Mouse (Mus musculus) cerebellum, adult 8-10 months (tissue): ENCODE results near the gene Fkbp7.
"Not testable (repeated sequence)": the region's sequence is repeated elsewhere in the genome, so short reads cannot be mapped to it uniquely, and the experiment has no call there.

Experiments
- DNase-seq: peaks from one replicate; pipeline ENCODE4 v3.0.0; 2022

The Fkbp7 gene

DNA sequence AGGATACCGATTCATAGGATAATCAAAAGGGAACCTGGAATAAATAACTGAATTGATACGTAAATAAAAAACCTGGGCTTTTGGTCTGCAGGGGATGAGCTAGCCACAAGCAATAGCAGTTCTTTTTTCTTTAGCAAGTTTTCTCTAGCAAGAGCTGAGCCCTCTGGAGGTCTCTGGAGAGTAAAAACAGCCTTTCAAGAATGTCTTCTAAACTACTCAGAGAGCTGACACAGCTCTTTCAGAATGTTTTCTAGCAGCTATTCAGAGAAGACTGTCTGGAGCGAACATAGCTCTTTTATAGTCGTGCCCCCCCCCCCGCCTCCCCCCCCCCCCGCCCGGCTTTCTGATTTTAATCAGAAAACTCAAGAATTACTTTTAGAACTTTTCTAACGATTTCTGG lies 13.5 kb downstream of the Fkbp7 start:
- DNase-seq, result no peak

DNA sequence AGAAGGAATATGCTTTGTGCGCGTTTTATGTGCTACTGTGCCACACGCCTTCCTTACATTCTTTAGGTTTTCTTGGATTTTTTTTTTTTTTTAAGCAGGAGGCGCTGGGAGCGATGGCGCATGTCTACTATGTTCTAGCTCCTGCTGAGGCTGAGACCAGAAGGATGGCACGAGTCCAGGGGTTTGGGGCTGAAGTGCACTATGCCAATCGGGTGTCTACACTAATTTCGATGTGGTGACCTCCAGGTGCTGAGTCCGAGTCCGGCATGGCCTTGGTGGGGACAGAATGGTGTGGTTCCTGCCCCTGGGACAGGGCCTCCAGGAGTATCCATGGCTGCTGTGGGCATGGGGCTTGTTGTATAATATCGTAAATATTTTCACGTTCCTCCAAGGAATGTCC lies 14.4 kb downstream of the Fkbp7 start:
- DNase-seq, result no peak

DNA sequence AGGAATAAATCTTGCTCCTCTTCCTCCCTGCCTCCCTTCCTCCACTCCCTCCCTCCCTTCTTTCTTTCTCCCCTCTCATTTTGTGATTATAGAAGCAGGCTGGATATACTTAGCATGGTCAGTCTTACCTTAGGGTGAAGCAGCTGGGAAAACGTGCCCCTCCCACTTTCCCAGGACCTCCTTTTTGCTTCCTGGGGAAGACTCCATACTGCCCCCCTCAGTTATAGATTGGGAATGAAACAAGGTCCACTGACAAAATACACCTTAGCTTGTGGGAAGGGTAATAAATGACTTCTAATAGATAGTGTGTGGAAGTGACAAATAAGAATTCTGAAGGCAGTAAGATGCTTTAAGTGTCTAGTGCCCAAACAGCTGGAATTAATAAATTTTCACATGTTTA lies 16.9 kb downstream of the Fkbp7 start:
- no peak for DNase-seq

DNA sequence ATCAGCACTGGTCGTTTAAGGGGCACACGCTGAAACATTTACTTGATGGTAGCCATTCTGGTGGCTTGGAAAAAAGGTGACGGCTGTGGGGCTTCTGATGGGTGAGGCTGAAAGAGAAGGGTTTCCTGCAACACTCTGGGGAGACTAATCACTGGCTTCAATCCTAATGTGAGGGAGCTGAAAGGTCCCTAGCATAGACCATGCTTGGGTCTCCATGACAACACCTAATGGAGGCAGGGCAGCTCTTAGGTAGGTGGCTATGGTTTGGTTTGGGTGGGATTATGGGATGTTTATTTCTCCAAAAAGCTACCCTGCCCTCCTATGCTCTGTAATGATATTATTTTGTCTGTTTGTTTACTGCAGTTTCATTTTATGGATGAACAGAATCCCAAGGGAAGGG lies 17.5 kb downstream of the Fkbp7 start:
- DNase-seq, result no peak

DNA sequence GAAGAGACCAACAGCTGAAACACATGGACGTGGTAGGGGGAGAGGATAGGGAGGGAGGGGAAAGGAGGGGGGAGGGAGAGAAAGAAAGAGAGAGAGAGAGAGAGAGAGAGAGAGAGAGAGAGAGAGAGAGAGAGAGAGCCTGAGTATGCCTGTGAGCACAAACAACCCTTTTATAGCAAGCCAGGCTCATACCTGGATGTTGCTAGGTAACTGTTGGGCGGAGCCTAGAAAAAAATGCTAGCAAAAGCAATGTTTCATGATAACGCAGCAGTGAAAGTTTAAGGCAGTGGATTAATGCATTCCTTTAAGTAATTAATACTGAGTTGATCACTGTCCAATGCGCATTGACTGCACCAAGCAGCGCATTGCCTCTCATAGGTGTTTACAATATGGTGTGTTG lies 18.3 kb downstream of the Fkbp7 start:
- DNase-seq, result no peak

DNA sequence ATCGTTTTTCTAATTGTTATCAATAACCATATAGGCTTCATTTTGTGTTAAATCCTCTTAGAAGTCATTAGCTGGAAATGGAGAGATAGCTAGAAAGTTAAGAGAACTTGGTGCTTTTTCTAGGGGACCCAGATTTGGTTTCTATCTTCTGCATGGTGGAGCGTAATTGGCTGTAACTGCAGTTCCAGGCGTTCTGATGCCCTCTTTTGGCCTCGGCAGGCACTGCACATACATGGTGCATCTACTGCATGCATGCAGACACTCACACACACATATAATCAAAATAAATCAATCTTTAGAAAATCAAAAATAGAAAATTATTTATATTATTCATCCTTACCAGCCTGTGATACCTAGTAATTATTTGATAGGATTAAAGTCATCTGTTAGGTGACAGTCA lies 19.8 kb downstream of the Fkbp7 start:
- no peak for DNase-seq

DNA sequence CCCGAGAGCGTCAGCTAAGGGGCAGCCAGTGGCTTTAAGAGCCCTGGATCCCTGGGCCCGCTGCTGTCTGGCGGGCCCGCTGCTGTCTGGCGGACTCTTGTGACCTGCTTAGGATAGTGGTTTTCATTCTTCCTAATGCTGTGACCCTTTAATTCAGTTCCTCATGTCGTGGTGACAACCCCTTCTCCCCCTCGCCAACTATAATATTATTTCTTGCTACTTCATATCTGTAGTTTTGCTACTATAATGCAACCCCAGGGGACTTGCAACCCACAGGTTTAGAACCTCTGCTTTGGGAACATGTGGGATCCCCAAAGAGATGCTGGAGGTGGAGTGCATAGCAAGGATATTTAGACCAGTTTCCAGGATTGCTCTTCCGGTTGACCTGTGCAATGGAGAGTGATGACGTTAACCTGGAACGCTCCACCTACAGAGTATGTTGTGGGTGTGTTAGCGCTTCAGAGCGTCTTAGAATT lies 24.2 kb downstream of the Fkbp7 start:
- DNase-seq, result peak; percentile 36

DNA sequence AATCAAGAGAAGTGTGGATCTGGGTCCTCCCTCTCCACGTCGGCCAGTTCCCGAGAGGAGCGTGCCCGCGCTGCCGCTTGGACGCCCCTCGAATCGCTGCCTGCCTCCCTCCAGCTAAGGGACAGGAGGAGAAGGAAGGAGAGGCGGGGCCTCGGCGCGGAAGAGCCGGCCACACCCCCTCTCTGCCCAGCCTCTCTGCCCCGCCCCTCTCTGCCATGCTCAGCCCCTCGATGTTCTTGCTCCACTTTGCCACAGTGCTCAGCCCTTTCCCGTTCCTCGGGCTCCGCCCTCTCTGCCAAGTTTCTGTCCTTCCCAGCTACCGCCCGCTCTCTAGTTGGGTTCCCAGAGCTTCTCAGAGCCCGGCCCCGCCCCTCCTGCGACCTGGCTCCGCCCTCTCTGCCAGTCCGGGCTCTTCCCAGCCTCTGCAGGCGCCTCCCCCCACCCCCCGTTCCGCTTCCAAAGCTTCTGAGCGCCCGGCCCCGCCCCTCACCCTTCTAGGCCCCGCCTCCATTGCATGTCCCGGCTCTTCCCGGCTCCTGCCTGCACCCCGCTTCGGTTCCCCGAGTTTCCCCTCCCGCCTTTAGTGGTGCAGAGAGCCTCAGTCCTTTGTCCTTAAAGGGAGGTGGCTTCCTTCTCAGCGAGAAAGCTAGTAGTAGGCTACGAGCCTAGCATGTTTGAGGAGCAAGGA lies 24.9 kb downstream of the Fkbp7 start, which contains the start of the genes Prkra and Pjvk:
Gene Prkra (minus strand): TSS at position 133 of the 688 bp plus-strand sequence.
Gene Pjvk (plus strand): TSS at position 594 of the 688 bp plus-strand sequence.
- peak; percentile 99 for DNase-seq

DNA sequence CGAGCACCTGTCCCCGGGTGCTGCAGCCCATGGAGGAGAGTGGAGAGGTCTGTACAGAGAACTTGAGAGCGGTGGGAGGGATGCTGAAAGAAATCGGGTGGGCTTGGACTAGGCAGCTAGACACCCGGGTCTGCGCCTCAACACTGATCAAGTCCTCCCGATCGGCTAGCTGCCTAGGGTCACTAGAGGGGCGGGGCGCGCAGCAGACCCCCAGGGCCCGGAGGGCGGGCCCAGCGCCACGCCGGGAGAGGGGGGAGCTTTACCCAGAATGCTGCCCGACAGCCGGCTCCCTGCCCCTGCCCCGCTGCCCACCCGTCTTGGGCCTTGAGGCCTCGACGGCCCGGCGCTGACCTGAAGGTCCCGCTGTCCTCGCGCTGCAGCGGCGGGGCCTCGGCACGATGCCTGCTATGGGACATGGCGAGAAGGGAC lies 25.5 kb downstream of the Fkbp7 start:
- DNase-seq, result peak; percentile 34

DNA sequence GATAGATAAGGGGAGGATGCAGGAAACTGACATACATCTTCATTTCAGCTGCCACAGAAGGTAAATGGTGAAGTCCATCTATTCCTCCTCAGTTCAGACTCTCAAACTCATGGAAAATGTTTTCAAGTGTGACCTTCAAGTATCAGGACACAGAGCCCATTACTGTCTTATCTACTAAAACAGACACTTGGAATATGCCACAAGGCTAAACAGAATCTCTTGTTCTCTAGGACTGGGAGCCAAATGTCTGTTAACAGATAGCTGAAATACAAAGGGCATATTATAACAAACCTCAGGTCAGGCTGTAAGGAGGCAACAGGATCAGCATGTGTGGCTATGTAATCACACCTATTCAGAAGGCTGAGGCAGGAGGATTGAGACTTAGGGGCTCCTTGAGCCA lies 29.1 kb downstream of the Fkbp7 start:
- no peak for DNase-seq

DNA sequence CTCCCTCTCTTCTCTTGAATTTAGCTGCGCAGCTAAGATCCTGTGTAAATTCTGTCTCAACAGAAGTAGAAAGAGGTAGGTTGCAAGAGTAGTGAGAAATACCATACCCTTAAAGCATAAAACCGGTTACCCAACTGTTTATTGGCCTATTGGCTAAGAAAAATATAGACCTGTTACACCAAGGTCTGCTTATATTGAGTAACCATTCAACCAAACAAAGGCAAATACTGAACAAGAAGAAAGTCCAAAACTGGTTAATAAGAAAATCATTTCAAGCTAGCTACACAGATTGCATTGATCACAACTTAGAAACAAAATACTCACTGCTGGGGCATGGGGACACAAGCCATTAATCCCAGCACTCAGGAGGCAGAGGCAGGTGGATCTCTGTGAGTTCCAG lies 33.3 kb downstream of the Fkbp7 start:
- DNase-seq, result no peak

DNA sequence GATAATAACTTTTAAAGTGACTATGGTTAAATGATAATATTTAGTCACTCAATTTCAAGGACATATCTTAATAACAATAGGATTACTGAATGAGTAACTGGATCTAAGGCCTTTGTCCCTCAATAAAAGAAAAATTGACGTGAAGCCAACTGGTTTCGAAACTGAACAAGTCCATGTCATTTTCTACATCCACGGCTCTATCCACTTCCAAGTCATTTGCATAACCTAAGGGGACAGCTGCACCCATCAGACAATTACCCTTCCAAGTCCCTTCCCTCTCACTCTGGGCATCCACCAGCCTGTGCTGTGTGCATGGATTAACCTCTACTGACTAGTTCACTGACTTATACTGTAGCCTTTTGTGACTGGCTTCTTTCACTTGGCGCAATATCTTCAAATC lies 41.3 kb downstream of the Fkbp7 start:
- DNase-seq, result no peak

DNA sequence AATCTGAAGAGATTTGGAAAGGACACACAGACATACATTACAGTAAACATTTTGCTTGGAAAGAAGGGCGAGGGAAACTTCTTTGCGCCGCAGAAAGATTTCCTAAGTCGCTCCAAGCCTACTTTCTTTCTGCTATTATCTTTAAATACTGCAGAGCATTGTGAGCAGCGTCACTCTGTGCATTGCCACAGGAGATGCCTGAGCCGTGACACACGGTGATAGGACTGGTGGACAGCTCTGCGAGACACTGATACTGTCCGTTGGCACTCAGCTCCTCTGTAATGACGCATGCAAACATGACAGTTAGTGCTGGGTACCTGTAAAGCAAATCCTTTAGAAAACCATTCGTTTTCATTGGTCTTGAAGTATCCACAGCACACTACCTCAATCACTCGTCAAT lies 42.6 kb downstream of the Fkbp7 start:
- no peak for DNase-seq

DNA sequence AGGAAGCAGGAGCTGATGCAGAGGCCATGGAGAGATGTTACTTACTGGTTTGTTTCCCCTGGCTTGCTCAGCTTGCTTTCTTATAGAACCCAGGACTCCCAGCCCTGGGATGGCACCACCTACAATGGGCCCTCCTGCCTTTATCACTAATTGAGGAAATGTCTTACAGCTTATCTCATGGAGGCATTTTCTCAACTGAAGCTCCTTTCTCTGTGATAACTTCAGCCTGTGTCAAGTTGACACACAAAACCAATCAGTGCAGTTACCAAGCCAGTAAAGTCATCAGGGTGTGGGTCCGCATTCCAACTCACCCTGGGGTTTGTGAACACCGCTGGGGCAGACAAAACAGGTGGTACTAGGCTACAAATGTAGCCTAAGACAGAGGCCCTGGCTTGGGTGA lies 50.6 kb downstream of the Fkbp7 start:
- not testable (repeated sequence) for DNase-seq

DNA sequence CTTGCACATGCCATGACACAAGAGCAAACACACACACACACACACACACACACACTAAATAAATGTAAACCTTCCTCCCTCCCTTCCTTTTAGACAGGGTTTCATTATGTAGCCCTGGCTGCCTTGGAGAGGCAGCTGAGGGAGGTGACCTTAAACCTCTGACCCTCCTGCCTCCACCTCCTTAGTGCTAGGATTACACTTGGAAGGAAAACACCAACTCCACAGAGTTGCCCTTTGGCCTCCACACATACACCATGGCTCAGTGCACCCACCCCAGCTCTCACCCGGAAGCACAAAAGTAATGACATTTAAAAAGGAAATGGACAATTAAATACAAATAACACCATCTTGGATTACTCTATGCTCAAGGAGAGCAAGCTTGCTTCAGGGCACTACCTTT lies 51.2 kb downstream of the Fkbp7 start:
- no peak for DNase-seq

DNA sequence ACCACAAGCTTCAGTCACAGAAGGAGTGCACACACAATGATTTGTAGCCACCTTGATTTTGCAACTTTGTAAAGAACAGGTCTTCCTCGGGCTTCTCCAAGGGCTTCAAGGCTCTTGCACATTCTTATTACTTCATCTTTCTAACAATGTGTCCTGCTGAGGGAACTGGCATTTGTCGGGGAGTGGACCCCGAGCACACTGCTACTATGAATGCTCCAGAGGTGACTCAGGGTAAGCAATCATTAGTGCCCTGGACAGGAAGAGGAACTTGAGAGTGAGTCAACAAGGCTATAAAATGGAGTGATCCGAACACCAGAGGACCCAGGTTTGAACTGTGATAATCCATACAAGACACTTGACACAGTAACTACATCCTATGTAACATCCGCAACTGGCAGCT lies 52.7 kb downstream of the Fkbp7 start:
- DNase-seq, result no peak

DNA sequence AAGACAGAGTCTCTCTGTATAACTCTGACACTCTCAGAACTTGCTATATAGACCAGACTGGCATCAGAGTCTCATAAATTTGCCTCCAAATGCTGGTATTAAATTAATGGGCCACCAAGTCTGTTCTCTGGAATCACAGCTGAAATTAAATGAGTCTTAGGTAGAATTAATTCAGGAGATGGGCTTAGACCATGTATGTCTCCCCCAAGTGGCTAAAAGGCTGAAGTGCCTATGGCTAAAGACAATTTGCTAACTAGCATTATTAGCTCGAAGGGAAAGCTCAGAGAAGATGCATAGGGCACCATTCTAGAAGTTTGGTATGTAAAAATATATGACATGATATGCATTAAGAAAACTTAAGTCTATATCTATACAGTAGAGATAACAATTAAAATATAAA lies 54.8 kb downstream of the Fkbp7 start:
- peak; percentile 36 for DNase-seq
